Mouse (Mus musculus) spleen, adult 2 months (tissue): ENCODE measurements at regions not wholly inside any gene's neighbourhood (a gene's known extent, or its start where the extent isn't known, plus 50 kb on each side); places are given as distances from the start of the nearest gene placed in this dataset.

Source experiments
- CTCF ChIP-seq: fragments of 200-500 bp; IDR thresholded peaks from 2 replicates; pipeline ENCODE4 v1.5.1; 2011; ENCODE audit warnings: mild to moderate bottlenecking, inconsistent platforms; ENCODE audit not compliant: insufficient read depth, insufficient read length, insufficient replicate concordance; ENCODE audit errors: extremely low read depth
- POLR2A ChIP-seq: fragments of 200-500 bp; IDR thresholded peaks from 2 replicates; pipeline ENCODE4 v1.6.1; 2011; ENCODE audit warnings: low read depth, low read length, inconsistent platforms

DNA sequence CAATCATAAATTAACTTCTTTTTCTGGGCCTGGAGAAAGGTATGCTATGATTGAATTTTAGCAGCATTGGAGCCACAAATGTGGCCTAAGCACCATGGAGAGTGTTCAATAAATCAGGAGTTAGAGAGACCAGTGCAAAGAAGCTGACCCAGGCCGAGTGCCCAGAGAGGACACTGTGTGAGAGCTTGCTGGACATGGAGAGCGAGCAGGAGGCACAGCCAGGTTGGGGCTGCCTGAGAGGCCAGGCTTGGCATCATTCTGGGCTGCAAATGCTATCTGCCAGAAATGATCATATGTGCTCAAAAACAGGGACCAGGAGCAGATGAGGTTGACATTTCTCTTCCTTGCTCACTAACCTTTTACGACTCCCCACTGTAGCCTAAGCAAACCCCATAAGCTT lies 224.5 kb upstream of the 4931429L15Rik start:
- TF ChIP-seq POLR2A (no peak), CTCF (no peak)
